Mouse (Mus musculus) neural tube, embryonic 13.5 days (tissue): ENCODE measurements around the gene 1700042G07Rik. TPM values are rescaled to one million over a fixed set of nuclear protein-coding genes. Genes with fewer than 3 reads are reported as not detected.
"Not testable (repeated sequence)": the region's sequence is repeated elsewhere in the genome, so short reads cannot be mapped to it uniquely, and the experiment has no call there.

Source experiments
- ATAC-seq: fragments of 200-750 bp; cut with Nextera tagmentation; 2 replicates; pipeline ENCODE4 v1.8.0; 2017; ENCODE audit warnings: low read depth, mild to moderate bottlenecking, moderate TSS enrichment, moderate library complexity
- H3K27ac ChIP-seq: fragments of 300-500 bp; sonication (generic); replicated peaks from 2 replicates; pipeline ENCODE4 v1.5.1; 2015; ENCODE audit warnings: moderate library complexity, mild to moderate bottlenecking, inconsistent platforms
- H3K27me3 ChIP-seq: fragments of 300-500 bp; sonication (generic); 2 replicates; pipeline ENCODE4 v1.6.1; 2015; ENCODE audit warnings: mild to moderate bottlenecking, inconsistent platforms
- H3K36me3 ChIP-seq: fragments of 300-500 bp; sonication (generic); 2 replicates; pipeline ENCODE4 v1.6.1; 2015; ENCODE audit warnings: mild to moderate bottlenecking, inconsistent platforms
- H3K4me1 ChIP-seq: fragments of 300-500 bp; sonication (generic); replicated peaks from 2 replicates; pipeline ENCODE4 v1.6.1; 2015; ENCODE audit warnings: inconsistent platforms
- H3K4me2 ChIP-seq: fragments of 300-500 bp; sonication (generic); 2 replicates; pipeline ENCODE4 v1.6.1; 2015; ENCODE audit warnings: inconsistent platforms, mild to moderate bottlenecking, moderate library complexity
- H3K4me3 ChIP-seq: fragments of 300-500 bp; sonication (generic); 2 replicates; pipeline ENCODE4 v1.5.1; 2015; ENCODE audit warnings: mild to moderate bottlenecking, inconsistent platforms
- H3K9ac ChIP-seq: fragments of 300-500 bp; sonication (generic); 2 replicates; pipeline ENCODE4 v1.6.1; 2015; ENCODE audit warnings: moderate library complexity, mild to moderate bottlenecking, inconsistent platforms
- H3K9me3 ChIP-seq: fragments of 300-500 bp; sonication (generic); 2 replicates; pipeline ENCODE4 v1.6.1; 2016; ENCODE audit warnings: inconsistent platforms
- WGBS: fragments of 180-500 bp; shearing (Covaris S2); methylation state at CpG from one replicate; pipeline ENCODE4 v1.1.7; 2015; 5-methylcytosine and 5-hydroxymethylcytosine counted together
- polyA plus RNA-seq: library from polyadenylated mRNA; unstranded; fragments of >200 nt; fragmentation: Nextera tagmentation; extraction: Ambion mirVana; gene quantifications from 2 replicates; pipeline ENCODE4 v1.2.1, GENCODE M21; 2015

Gene 1700042G07Rik
- polyA plus RNA-seq, 1 experiment from 2014 or later: not detected

- ATAC-seq: no peak
- Histone ChIP-seq H3K4me2 (peak overlapping the region; percentile 40), H3K36me3 (no peaks in the 10 kb centered on the region), H3K27ac (no peak overlapping the region), H3K9ac (no peak overlapping the region), H3K4me3 (no peak overlapping the region; the same call in 1 of the 2 replicates), H3K27me3 (no peaks in the 10 kb centered on the region), H3K4me1 (peaks cover 4% of the 10 kb centered on the region), H3K9me3 (no peaks in the 10 kb centered on the region)
- WGBS: 12% methylated on average over 12 of the region's 12 CpGs
These were observed 9.6 kb downstream of the 1700042G07Rik start for GRCm38 (mm10) chr4:116182745-116183144.

GRCm38 (mm10) chr4:116185083-116185482, 11.9 kb downstream of the 1700042G07Rik start:
- 92% methylated on average over 4 of the region's 4 CpGs for WGBS
- H3K9me3 ChIP-seq: no peaks in the 10 kb centered on the region
- no peak for ATAC-seq
- H3K9ac ChIP-seq: no peak overlapping the region
- H3K36me3 ChIP-seq: no peaks in the 10 kb centered on the region
- no peak overlapping the region for H3K27ac ChIP-seq
- no peak overlapping the region for H3K4me2 ChIP-seq
- no peaks in the 10 kb centered on the region for H3K27me3 ChIP-seq
- H3K4me1 ChIP-seq: peaks cover 4% of the 10 kb centered on the region
- no peak overlapping the region for H3K4me3 ChIP-seq

- WGBS: 41% methylated on average over 4 of the region's 4 CpGs
- Histone ChIP-seq H3K9ac (no peak overlapping the region), H3K36me3 (no peaks in the 10 kb centered on the region), H3K4me3 (no peak overlapping the region), H3K27ac (no peak overlapping the region), H3K9me3 (no peaks in the 10 kb centered on the region), H3K27me3 (no peaks in the 10 kb centered on the region), H3K4me2 (no peak overlapping the region), H3K4me1 (no peaks in the 10 kb centered on the region; the same call in 1 of the 2 replicates)
- ATAC-seq: no peak
These were observed 19.2 kb downstream of the 1700042G07Rik start for GRCm38 (mm10) chr4:116192286-116192835.

GRCm38 (mm10) chr4:116193583-116194383, 20.6 kb downstream of the 1700042G07Rik start:
- H3K27me3 ChIP-seq: no peaks in the 10 kb centered on the region
- no peaks in the 10 kb centered on the region for H3K9me3 ChIP-seq
- H3K4me2 ChIP-seq: no peak overlapping the region
- no peaks in the 10 kb centered on the region for H3K36me3 ChIP-seq
- no peak overlapping the region for H3K9ac ChIP-seq
- H3K4me1 ChIP-seq: no peaks in the 10 kb centered on the region; the same call in 1 of the 2 replicates
- no peak overlapping the region for H3K4me3 ChIP-seq
- no peak overlapping the region for H3K27ac ChIP-seq
- 75% methylated on average over 9 of the region's 9 CpGs for WGBS
- no peak; the same call in 1 of the 2 replicates for ATAC-seq

GRCm38 (mm10) chr4:116198422-116198821, 25.2 kb downstream of the 1700042G07Rik start:
- no peaks in the 10 kb centered on the region for H3K36me3 ChIP-seq
- no peak overlapping the region for H3K4me3 ChIP-seq
- ATAC-seq: no peak
- 87% methylated on average over 2 of the region's 2 CpGs for WGBS
- no peak overlapping the region for H3K27ac ChIP-seq
- no peak overlapping the region for H3K4me2 ChIP-seq
- no peak overlapping the region for H3K9ac ChIP-seq
- no peaks in the 10 kb centered on the region for H3K27me3 ChIP-seq
- H3K9me3 ChIP-seq: no peaks in the 10 kb centered on the region; the same call in 1 of the 2 replicates
- no peaks in the 10 kb centered on the region for H3K4me1 ChIP-seq

- no peak for ATAC-seq
- no peak overlapping the region for H3K9ac ChIP-seq
- no peaks in the 10 kb centered on the region for H3K27me3 ChIP-seq
- no peaks in the 10 kb centered on the region for H3K36me3 ChIP-seq
- 77% methylated on average over 3 of the region's 3 CpGs for WGBS
- no peaks in the 10 kb centered on the region for H3K4me1 ChIP-seq
- no peak overlapping the region for H3K4me2 ChIP-seq
- no peak overlapping the region for H3K4me3 ChIP-seq
- no peaks in the 10 kb centered on the region; the same call in 1 of the 2 replicates for H3K9me3 ChIP-seq
- H3K27ac ChIP-seq: no peak overlapping the region
These were observed 31.2 kb downstream of the 1700042G07Rik start for GRCm38 (mm10) chr4:116204422-116204821.

- no peak overlapping the region for H3K4me3 ChIP-seq
- H3K4me2 ChIP-seq: no peak overlapping the region
- no peak overlapping the region for H3K27ac ChIP-seq
- no peak overlapping the region for H3K9ac ChIP-seq
- no peaks in the 10 kb centered on the region; the same call in 1 of the 2 replicates for H3K9me3 ChIP-seq
- H3K4me1 ChIP-seq: no peaks in the 10 kb centered on the region
- ATAC-seq: no peak
- H3K27me3 ChIP-seq: no peaks in the 10 kb centered on the region
- no peaks in the 10 kb centered on the region for H3K36me3 ChIP-seq
- WGBS: 53% methylated on average over 4 of the region's 4 CpGs
These were observed 33.4 kb downstream of the 1700042G07Rik start for GRCm38 (mm10) chr4:116206531-116206930.

- no peak overlapping the region for H3K4me3 ChIP-seq
These were observed 35.7 kb downstream of the 1700042G07Rik start for GRCm38 (mm10) chr4:116208891-116209290.

GRCm38 (mm10) chr4:116215895-116216605, 42.9 kb downstream of the 1700042G07Rik start:
- H3K4me1 ChIP-seq: peaks cover 8% of the 10 kb centered on the region
- 91% methylated on average over 2 of the region's 2 CpGs for whole genome bisulfite sequencing
- no peaks in the 10 kb centered on the region for H3K36me3 ChIP-seq
- H3K27me3 ChIP-seq: no peaks in the 10 kb centered on the region
- H3K27ac ChIP-seq: no peak overlapping the region
- no peak for ATAC-seq
- no peaks in the 10 kb centered on the region for H3K9me3 ChIP-seq
- no peak overlapping the region for H3K4me2 ChIP-seq
- H3K9ac ChIP-seq: no peak overlapping the region
- no peak overlapping the region for H3K4me3 ChIP-seq

More at GRCm38 (mm10) chr4:116208891-116209290, 35.7 kb downstream of the 1700042G07Rik start:
- Histone ChIP-seq H3K9me3 (no peaks in the 10 kb centered on the region), H3K27ac (no peak overlapping the region), H3K9ac (no peak overlapping the region), H3K36me3 (no peaks in the 10 kb centered on the region), H3K4me2 (no peak overlapping the region), H3K4me1 (no peaks in the 10 kb centered on the region), H3K27me3 (no peaks in the 10 kb centered on the region)
- WGBS: 70% methylated on average over 1 of the region's 1 CpGs
- no peak for ATAC-seq

- Histone ChIP-seq H3K4me2 (no peak overlapping the region), H3K9ac (no peak overlapping the region), H3K4me3 (no peak overlapping the region), H3K4me1 (peaks cover 8% of the 10 kb centered on the region), H3K9me3 (no peaks in the 10 kb centered on the region), H3K36me3 (no peaks in the 10 kb centered on the region), H3K27me3 (no peaks in the 10 kb centered on the region), H3K27ac (no peak overlapping the region)
- WGBS: 59% methylated on average over 2 of the region's 2 CpGs
- ATAC-seq: no peak
These were observed 43.9 kb downstream of the 1700042G07Rik start for GRCm38 (mm10) chr4:116217046-116217445.

- not testable (repeated sequence) for H3K36me3 ChIP-seq, H3K9me3 ChIP-seq, ATAC-seq, H3K4me3 ChIP-seq, H3K9ac ChIP-seq, H3K4me1 ChIP-seq, H3K27me3 ChIP-seq, H3K4me2 ChIP-seq, H3K27ac ChIP-seq
- 90% methylated on average over 1 of the region's 1 CpGs for WGBS
These were observed 44.5 kb downstream of the 1700042G07Rik start for GRCm38 (mm10) chr4:116217661-116218060.

GRCm38 (mm10) chr4:116219056-116219455, 45.9 kb downstream of the 1700042G07Rik start:
- H3K27ac ChIP-seq: peak overlapping the region; percentile 100; the same call in 1 of the 2 replicates
- no peak overlapping the region for H3K4me2 ChIP-seq
- H3K9ac ChIP-seq: no peak overlapping the region
- H3K4me1 ChIP-seq: peaks cover 8% of the 10 kb centered on the region
- no peak for ATAC-seq
- H3K9me3 ChIP-seq: no peaks in the 10 kb centered on the region
- no peak overlapping the region for H3K4me3 ChIP-seq
- no peaks in the 10 kb centered on the region for H3K27me3 ChIP-seq
- WGBS: 88% methylated on average over 1 of the region's 1 CpGs
- H3K36me3 ChIP-seq: no peaks in the 10 kb centered on the region
